Comparison of ENCODE assay signal across 14 mouse cellular contexts in genomic region chr2:31081349-31081748, GRCm38 (mm10).
A peak's percentile ranks its signal among the peaks of the same experiment; 100 is the strongest.
DNase-seq lines count a peak whose midpoint lies in the region; ATAC-seq and TF ChIP-seq lines count a peak whose summit lies in the region.
"Had no signal": no experiment of that assay in that cellular context is flagged by ENCODE, and none has a peak within 500 bp of the region (broad histone marks: within the 10 kb centered on the region; RNA-seq: fewer than 3 reads in every experiment).

No protein-coding gene starts in this region.

- no peak overlapping the region for H3K4me3 ChIP-seq in heart, embryonic 13.5 days
- H3K4me3 ChIP-seq in liver, postnatal 0 days (ENCODE audit: low read depth, low read length): no peak overlapping the region
- H3K4me3 ChIP-seq in hindbrain, embryonic 12.5 days: no peak overlapping the region
- H3K4me3 ChIP-seq: erythroblast, embryonic 14.5 days; limb, embryonic 15.5 days; stomach, embryonic 15.5 days had no signal

- no peak for TF ChIP-seq CTCF in liver, postnatal 0 days (IDR thresholded peaks at IDR 0.05; ENCODE audit: low read depth)

- no peak for TF ChIP-seq EP300 in liver, postnatal 0 days (IDR thresholded peaks at IDR 0.05; ENCODE audit: low read depth)

- peaks cover 65% of the 10 kb centered on the region for H3K36me3 ChIP-seq in heart, embryonic 13.5 days
- H3K36me3 ChIP-seq in liver, postnatal 0 days (replicated peaks; ENCODE audit: insufficient read depth, low read length): peaks cover 8% of the 10 kb centered on the region
- 0 out of 2 replicates have a peak, but pooled peaks cover 12% of the 10 kb centered on the region for H3K36me3 ChIP-seq in hindbrain, embryonic 12.5 days

- no peak for ATAC-seq in heart, embryonic 13.5 days (ENCODE audit: extremely low read depth, insufficient number of reproducible peaks, low FRiP score, low TSS enrichment)
- ATAC-seq in CD4-positive, CD25-positive, alpha-beta regulatory T cell, adult 4 months: peak; percentile 72
- peak; percentile 62 for ATAC-seq in activated CD4-positive, CD25-positive, alpha-beta regulatory T cell, adult 4 months
- ATAC-seq in liver, postnatal 0 days: peak; percentile 40
- no peak for ATAC-seq in hindbrain, embryonic 12.5 days (ENCODE audit: low FRiP score)
- ATAC-seq: hindbrain, embryonic 16.5 days had no signal

- no peaks in the 10 kb centered on the region for H3K27me3 ChIP-seq in heart, embryonic 13.5 days (replicated peaks)
- H3K27me3 ChIP-seq in liver, postnatal 0 days (ENCODE audit: insufficient read depth, low read length): no peaks in the 10 kb centered on the region
- no peaks in the 10 kb centered on the region for H3K27me3 ChIP-seq in hindbrain, embryonic 12.5 days
- H3K27me3 ChIP-seq: limb, embryonic 15.5 days; stomach, embryonic 15.5 days had no signal

- peak overlapping the region; percentile 65 for H3K27ac ChIP-seq in heart, embryonic 13.5 days (replicated peaks)
- peak overlapping the region; percentile 40; the same call in 1 of the 2 replicates for H3K27ac ChIP-seq in liver, postnatal 0 days (ENCODE audit: low read depth)
- no peak overlapping the region for H3K27ac ChIP-seq in hindbrain, embryonic 12.5 days
- H3K27ac ChIP-seq: limb, embryonic 15.5 days; stomach, embryonic 15.5 days had no signal

- no peak overlapping the region for H3K4me2 ChIP-seq in heart, embryonic 13.5 days
- H3K4me2 ChIP-seq in liver, postnatal 0 days (ENCODE audit: low read depth, low read length): no peak overlapping the region
- no peak overlapping the region for H3K4me2 ChIP-seq in hindbrain, embryonic 12.5 days (replicated peaks)
- H3K4me2 ChIP-seq: limb, embryonic 15.5 days; stomach, embryonic 15.5 days had no signal

- DNase-seq in heart, postnatal 10 days: no peak
- DNase-seq in liver, postnatal 0 days: no peak
- no peak for DNase-seq in right cerebral cortex, postnatal 14 days
- no peak for DNase-seq in adipocyte (ENCODE audit: low spot score)
- DNase-seq: adrenal gland, postnatal 36 days; cerebellum, postnatal 10 days had no signal

- H3K9ac ChIP-seq in heart, embryonic 13.5 days: no peak overlapping the region
- H3K9ac ChIP-seq in liver, postnatal 0 days (replicated peaks): no peak overlapping the region
- H3K9ac ChIP-seq in hindbrain, embryonic 12.5 days: no peak overlapping the region
- H3K9ac ChIP-seq: limb, embryonic 15.5 days; stomach, embryonic 15.5 days had no signal

- H3K4me1 ChIP-seq in heart, embryonic 13.5 days: peaks cover 26% of the 10 kb centered on the region
- peaks cover 4% of the 10 kb centered on the region for H3K4me1 ChIP-seq in liver, postnatal 0 days (ENCODE audit: insufficient read depth)
- no peaks in the 10 kb centered on the region for H3K4me1 ChIP-seq in hindbrain, embryonic 12.5 days
- H3K4me1 ChIP-seq: stomach, embryonic 15.5 days had no signal

- WGBS in heart, embryonic 13.5 days: 6% methylated on average over 4 of the region's 4 CpGs
- 12% methylated on average over 4 of the region's 4 CpGs for WGBS in liver, postnatal 0 days (ENCODE audit: insufficient replicate concordance)
- WGBS in hindbrain, embryonic 12.5 days: 60% methylated on average over 4 of the region's 4 CpGs

- H3K9me3 ChIP-seq in heart, embryonic 13.5 days: peaks cover 5% of the 10 kb centered on the region; the same call in 1 of the 2 replicates
- peaks cover 3% of the 10 kb centered on the region for H3K9me3 ChIP-seq in liver, postnatal 0 days (ENCODE audit: low read length)
- H3K9me3 ChIP-seq in hindbrain, embryonic 12.5 days (replicated peaks): no peaks in the 10 kb centered on the region
- H3K9me3 ChIP-seq: limb, embryonic 15.5 days; stomach, embryonic 15.5 days had no signal

- intact Hi-C loops in heart, postnatal 10 days (cut with DNase I): no loop called here

Comparison
In these comparisons a context has a peak if more than half of its experiments do, and no peak if none do; other contexts are left out.
1. ATAC-seq: peak in CD4-positive, CD25-positive, alpha-beta regulatory T cell, adult 4 months (single experiment), activated CD4-positive, CD25-positive, alpha-beta regulatory T cell, adult 4 months (single experiment) and liver, postnatal 0 days (single experiment); none in heart, embryonic 13.5 days (single experiment) and hindbrain, embryonic 12.5 days (single experiment).